Comparison of ENCODE assay signal across 8 mouse cellular contexts in the genomic region with DNA sequence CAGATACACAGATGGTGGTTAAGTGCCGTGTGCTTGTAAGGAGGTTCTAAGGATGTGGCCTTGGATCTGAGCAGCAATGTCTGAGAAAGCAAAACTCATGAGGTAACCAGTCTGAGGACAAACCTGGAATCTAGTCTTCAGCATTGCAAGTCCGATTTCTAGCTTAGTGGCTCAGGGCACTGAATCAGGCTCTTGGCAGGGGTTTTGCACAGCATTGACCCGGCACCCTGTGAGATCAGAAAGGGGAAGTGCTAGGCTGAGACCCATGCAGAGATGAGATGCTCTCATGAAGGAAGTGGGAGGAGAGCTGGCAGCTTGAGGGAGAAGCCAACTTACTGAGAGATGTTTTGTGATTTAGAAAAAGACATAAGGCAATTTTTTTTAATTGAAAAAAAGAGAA.
A peak's percentile ranks its signal among the peaks of the same experiment; 100 is the strongest.
DNase-seq lines count a peak whose midpoint lies in the region; ATAC-seq lines count a peak whose summit lies in the region.

No protein-coding gene starts in this region.

- H3K27ac ChIP-seq in embryonic facial prominence, embryonic 14.5 days (replicated peaks; ENCODE audit: low read depth, low read length): no peak overlapping the region
- H3K27ac ChIP-seq in kidney, embryonic 14.5 days (ENCODE audit: low read depth, low read length): peak overlapping the region; percentile 85
- H3K27ac ChIP-seq in forebrain, embryonic 16.5 days (ENCODE audit: low read length): no peak overlapping the region

- H3K4me1 ChIP-seq in embryonic facial prominence, embryonic 14.5 days (ENCODE audit: control insufficient read depth, insufficient read depth, low read length): peaks cover 25% of the 10 kb centered on the region
- H3K4me1 ChIP-seq in kidney, embryonic 14.5 days (ENCODE audit: control insufficient read depth, insufficient read depth, low read length): peaks cover 37% of the 10 kb centered on the region
- peaks cover 17% of the 10 kb centered on the region for H3K4me1 ChIP-seq in forebrain, embryonic 16.5 days (replicated peaks; ENCODE audit: control insufficient read depth, insufficient read depth, low read length)

- no peaks in the 10 kb centered on the region for H3K36me3 ChIP-seq in embryonic facial prominence, embryonic 14.5 days (ENCODE audit: control insufficient read depth, insufficient read depth, low read length)
- H3K36me3 ChIP-seq in kidney, embryonic 14.5 days (ENCODE audit: control insufficient read depth, insufficient read depth, low read length): no peaks in the 10 kb centered on the region
- no peaks in the 10 kb centered on the region for H3K36me3 ChIP-seq in forebrain, embryonic 16.5 days (ENCODE audit: control insufficient read depth, insufficient read depth)

- peak; percentile 24 to 54 for DNase-seq in left cerebral cortex, postnatal 25 days (ENCODE audit: low spot score in 2 of 2)
- DNase-seq in left cerebral cortex, adult 8-10 months (ENCODE audit: low spot score in 2 of 2): no peak
- DNase-seq in embryonic facial prominence, embryonic 14.5 days (ENCODE audit: low spot score): no peak
- peak; percentile 57 to 61 for DNase-seq in spleen, adult 18-20 months
- DNase-seq in T-cell, adult 2 months (ENCODE audit: low spot score): no peak
- DNase-seq in frontal cortex, postnatal 25 days (ENCODE audit: low spot score in 2 of 2): no peak

- intact Hi-C loops in left cerebral cortex, postnatal 25 days (cut with DNase I): loop anchor here (5.0 kb wide), 3 partner anchors 496 to 586 kb away; partner anchors contain the start of genes Cage1 and Riok1

- no peak for ATAC-seq in embryonic facial prominence, embryonic 14.5 days (ENCODE audit: low read depth)
- ATAC-seq in kidney, embryonic 14.5 days (ENCODE audit: low FRiP score, low TSS enrichment): no peak
- ATAC-seq in forebrain, embryonic 16.5 days: no peak

- H3K9ac ChIP-seq in embryonic facial prominence, embryonic 14.5 days (ENCODE audit: low read depth, low read length): no peak overlapping the region
- no peak overlapping the region for H3K9ac ChIP-seq in kidney, embryonic 14.5 days (ENCODE audit: low read depth, low read length)
- no peak overlapping the region for H3K9ac ChIP-seq in forebrain, embryonic 16.5 days (replicated peaks; ENCODE audit: low read depth, low read length)

- no peak overlapping the region; the same call in 1 of the 2 replicates for H3K4me3 ChIP-seq in embryonic facial prominence, embryonic 14.5 days (ENCODE audit: low read depth, low read length)
- H3K4me3 ChIP-seq in kidney, embryonic 14.5 days (ENCODE audit: low read length): no peak overlapping the region
- no peak overlapping the region for H3K4me3 ChIP-seq in forebrain, embryonic 16.5 days (replicated peaks; ENCODE audit: low read length)

- H3K4me2 ChIP-seq in embryonic facial prominence, embryonic 14.5 days (ENCODE audit: low read depth, low read length): peak overlapping the region; percentile 63; the same call in 1 of the 2 replicates
- H3K4me2 ChIP-seq in kidney, embryonic 14.5 days (replicated peaks; ENCODE audit: low read depth, low read length): peak overlapping the region; percentile 53; the same call in 1 of the 2 replicates
- H3K4me2 ChIP-seq in forebrain, embryonic 16.5 days (ENCODE audit: low read length): no peak overlapping the region

- 62% methylated on average over 3 of the region's 3 CpGs for WGBS in embryonic facial prominence, embryonic 14.5 days
- WGBS in kidney, embryonic 14.5 days: 64% methylated on average over 3 of the region's 3 CpGs
- 55% methylated on average over 3 of the region's 3 CpGs for WGBS in forebrain, embryonic 16.5 days

- no peaks in the 10 kb centered on the region for H3K9me3 ChIP-seq in embryonic facial prominence, embryonic 14.5 days (ENCODE audit: control insufficient read depth, low read length)
- H3K9me3 ChIP-seq in kidney, embryonic 14.5 days (ENCODE audit: control insufficient read depth, low read length): peaks cover 5% of the 10 kb centered on the region; the same call in 1 of the 2 replicates
- H3K9me3 ChIP-seq in forebrain, embryonic 16.5 days (ENCODE audit: control insufficient read depth, low read length): no peaks in the 10 kb centered on the region

- no peaks in the 10 kb centered on the region for H3K27me3 ChIP-seq in embryonic facial prominence, embryonic 14.5 days (replicated peaks; ENCODE audit: control insufficient read depth, insufficient read depth, low read length)
- H3K27me3 ChIP-seq in kidney, embryonic 14.5 days (ENCODE audit: control insufficient read depth, insufficient read depth, low read length): no peaks in the 10 kb centered on the region
- no peaks in the 10 kb centered on the region for H3K27me3 ChIP-seq in forebrain, embryonic 16.5 days (replicated peaks; ENCODE audit: control insufficient read depth, insufficient read depth, low read length)

Comparison
In these comparisons a context has a peak if more than half of its experiments do, and no peak if none do; other contexts are left out.
1. DNase-seq: peak in left cerebral cortex, postnatal 25 days (2 of 2) and spleen, adult 18-20 months (2 of 2); none in left cerebral cortex, adult 8-10 months (0 of 2), embryonic facial prominence, embryonic 14.5 days (single experiment), T-cell, adult 2 months (single experiment) and frontal cortex, postnatal 25 days (0 of 2).